Mouse (Mus musculus): ENCODE results near the gene Mesd.
"Not testable (repeated sequence)": the region's sequence is repeated elsewhere in the genome, so short reads cannot be mapped to it uniquely, and the experiment has no call there.

Gene Mesd

GRCm38 (mm10) chr7:83882150-83882632 lies 2.1 kb upstream of the Mesd start:
- no peak for DNase-seq

- DNase-seq, result peak; percentile 27
These were observed 1.5 kb upstream of the Mesd start for GRCm38 (mm10) chr7:83882633-83883275.

GRCm38 (mm10) chr7:83883276-83884020 lies 818 bp upstream of the Mesd start:
- DNase-seq, result peak; percentile 62

- no peak for DNase-seq
These were observed 761 bp downstream of the Mesd start for GRCm38 (mm10) chr7:83884921-83885532.

GRCm38 (mm10) chr7:83885835-83886234 lies 1.6 kb downstream of the Mesd start:
- DNase-seq, result no peak

GRCm38 (mm10) chr7:83886366-83887129 lies 2.3 kb downstream of the Mesd start:
- DNase-seq, result no peak

- DNase-seq, result no peak
These were observed 5.1 kb downstream of the Mesd start for GRCm38 (mm10) chr7:83889383-83889782.

- not testable (repeated sequence) for DNase-seq
These were observed 5.7 kb downstream of the Mesd start for GRCm38 (mm10) chr7:83889946-83890345.

- peak; percentile 99 for DNase-seq
These were observed 7.4 kb downstream of the Mesd start for GRCm38 (mm10) chr7:83891433-83892332.

- no peak for DNase-seq
These were observed 8.0 kb downstream of the Mesd start for GRCm38 (mm10) chr7:83892333-83892669.

- no peak for DNase-seq
These were observed 10.1 kb downstream of the Mesd start for GRCm38 (mm10) chr7:83894348-83894747.

- no peak for DNase-seq
These were observed 11.9 kb downstream of the Mesd start for GRCm38 (mm10) chr7:83896077-83896740.

- no peak for DNase-seq
These were observed 14.0 kb downstream of the Mesd start for GRCm38 (mm10) chr7:83898267-83898666.

GRCm38 (mm10) chr7:83900519-83900918 lies 16.3 kb downstream of the Mesd start:
- DNase-seq, result no peak

GRCm38 (mm10) chr7:83901425-83901824 lies 17.2 kb downstream of the Mesd start:
- DNase-seq, result no peak

GRCm38 (mm10) chr7:83902296-83903145 lies 18.3 kb downstream of the Mesd start:
- DNase-seq, result no peak

- no peak for DNase-seq
These were observed 20.6 kb downstream of the Mesd start for GRCm38 (mm10) chr7:83904831-83905230.

- DNase-seq, result no peak
These were observed 27.6 kb downstream of the Mesd start for GRCm38 (mm10) chr7:83911909-83912308.

- DNase-seq, result no peak
These were observed 29.2 kb downstream of the Mesd start for GRCm38 (mm10) chr7:83913405-83913932.

- no peak for DNase-seq
These were observed 29.7 kb downstream of the Mesd start for GRCm38 (mm10) chr7:83913995-83914394.

All from right cerebral cortex, adult 18-20 months (tissue).